Mouse (Mus musculus) activated CD4-positive, CD25-positive, alpha-beta regulatory T cell, adult 4 months (primary cell): ENCODE data around the gene Igsf21. TPM values are rescaled to one million over a fixed set of nuclear protein-coding genes. Genes with fewer than 3 reads are reported as not detected.

Experiments
- ATAC-seq: one replicate; pipeline ENCODE4 v1.8.0; 2017
- polyA plus RNA-seq, 2 experiments: library from polyadenylated mRNA; unstranded; fragments of 100-300 nt; shearing (Covaris generic); gene quantifications; one replicate each; pipeline ENCODE4 v1.2.1; 2017

Igsf21 gene
- polyA plus RNA-seq, 2 experiments from 2014 or later: not detected

DNA sequence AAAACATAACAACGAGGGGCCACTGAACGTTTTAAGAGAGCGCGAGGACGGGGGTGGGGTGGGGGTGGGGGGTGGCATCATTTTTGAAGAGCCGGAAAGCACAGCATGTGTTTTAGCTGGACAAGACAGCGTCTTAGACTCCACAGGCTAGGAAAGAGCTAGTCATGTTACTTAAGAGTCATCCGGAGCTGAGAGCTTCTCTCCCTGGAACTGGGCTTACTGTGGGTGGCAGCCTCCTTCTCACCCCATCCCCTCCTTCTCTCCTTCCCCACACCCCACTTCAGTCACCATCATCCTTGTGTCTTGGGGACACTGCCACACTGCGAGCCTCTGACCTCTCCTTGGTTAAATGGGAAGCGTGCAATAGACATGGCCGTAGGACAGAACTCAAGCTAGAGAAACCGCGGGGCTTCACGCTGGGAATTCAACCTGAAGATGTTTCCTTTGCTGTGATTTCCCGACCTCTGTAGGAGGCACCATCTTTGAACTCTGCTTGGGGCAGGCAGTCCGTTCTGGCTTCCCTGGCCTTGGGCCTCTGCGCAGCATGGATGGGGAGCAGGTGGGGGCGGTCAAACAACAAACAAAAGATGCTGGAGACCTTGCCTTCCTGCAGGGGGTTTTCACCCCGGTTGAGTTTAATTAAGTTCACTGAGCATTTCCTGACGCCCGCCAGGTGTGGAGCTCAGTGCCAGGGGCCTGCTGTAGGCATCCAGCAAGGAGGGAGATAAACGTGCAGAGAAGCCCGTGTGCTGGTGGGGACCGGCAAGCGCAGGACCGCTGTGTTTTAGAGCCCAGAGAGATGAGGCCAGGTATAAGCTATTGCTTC, 207.8 kb downstream of the Igsf21 start:
- ATAC-seq: no peak

DNA sequence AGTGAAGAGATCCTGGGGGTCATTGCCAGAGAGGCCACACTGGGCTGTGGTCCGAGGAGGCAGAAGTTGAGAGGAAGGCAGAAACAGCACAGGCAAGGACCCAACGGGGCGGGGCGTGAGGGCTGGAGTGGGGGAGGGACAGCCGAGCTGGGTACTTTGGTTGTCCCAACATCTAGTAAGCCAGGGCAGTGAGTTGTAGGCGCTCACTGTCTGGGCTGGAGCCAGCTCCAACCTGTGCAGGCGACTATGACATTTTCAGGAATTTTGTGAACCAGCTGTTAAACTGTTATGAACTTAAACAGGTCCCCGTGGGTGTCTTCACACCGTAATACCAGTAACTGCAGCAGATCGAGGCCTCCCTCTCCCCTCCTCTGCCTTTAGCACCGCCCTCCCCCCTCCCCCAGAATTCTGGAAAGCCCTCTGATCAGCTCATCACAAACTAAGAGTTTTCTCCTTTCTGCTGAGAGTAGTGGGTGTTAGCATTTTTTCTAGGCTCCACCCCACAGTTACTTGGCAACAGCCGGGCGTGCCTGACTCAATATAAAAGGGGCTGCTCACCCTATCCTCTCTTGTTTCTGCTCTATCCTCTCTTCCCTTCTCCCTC, 208.7 kb downstream of the Igsf21 start:
- no peak for ATAC-seq

DNA sequence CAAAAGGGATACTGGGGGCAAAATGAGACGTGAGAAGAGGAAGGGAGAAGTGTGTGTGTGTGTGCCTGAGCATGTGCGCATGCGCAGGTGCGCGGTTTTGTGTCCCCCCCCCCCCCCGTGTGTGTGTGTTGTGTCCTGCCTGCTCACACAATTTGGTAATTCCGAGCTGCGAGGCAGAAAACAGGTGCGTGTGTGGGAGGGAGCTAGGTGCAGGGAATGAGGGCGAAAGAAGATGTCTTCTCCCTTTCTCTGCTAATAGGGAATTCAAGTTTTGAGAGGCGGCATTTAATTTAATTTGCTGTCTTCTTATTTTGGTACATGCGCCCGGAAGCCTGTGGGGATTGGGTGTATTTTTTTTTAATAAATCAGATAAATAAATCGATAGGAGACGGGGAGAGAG, 211.4 kb downstream of the Igsf21 start:
- ATAC-seq: no peak

DNA sequence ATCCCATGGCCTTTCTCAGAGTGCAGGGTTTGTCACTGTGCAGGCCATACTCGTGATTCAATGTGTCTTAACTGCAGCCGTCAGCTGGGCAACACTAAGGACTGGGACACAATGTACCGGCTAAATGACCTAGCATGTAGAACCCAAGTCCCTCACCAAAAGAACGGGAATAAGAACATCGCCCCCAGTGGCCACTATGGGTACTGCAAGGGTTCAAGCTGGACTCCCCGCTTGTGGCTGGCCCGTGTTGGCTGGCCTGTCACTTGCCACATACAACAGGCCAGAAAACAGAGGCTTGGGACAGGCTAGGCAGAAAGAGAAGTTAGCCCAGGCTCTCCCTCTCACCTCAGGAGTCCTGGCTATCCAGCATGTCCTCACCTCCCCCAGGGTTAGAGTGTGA, 213.2 kb downstream of the Igsf21 start:
- no peak for ATAC-seq

DNA sequence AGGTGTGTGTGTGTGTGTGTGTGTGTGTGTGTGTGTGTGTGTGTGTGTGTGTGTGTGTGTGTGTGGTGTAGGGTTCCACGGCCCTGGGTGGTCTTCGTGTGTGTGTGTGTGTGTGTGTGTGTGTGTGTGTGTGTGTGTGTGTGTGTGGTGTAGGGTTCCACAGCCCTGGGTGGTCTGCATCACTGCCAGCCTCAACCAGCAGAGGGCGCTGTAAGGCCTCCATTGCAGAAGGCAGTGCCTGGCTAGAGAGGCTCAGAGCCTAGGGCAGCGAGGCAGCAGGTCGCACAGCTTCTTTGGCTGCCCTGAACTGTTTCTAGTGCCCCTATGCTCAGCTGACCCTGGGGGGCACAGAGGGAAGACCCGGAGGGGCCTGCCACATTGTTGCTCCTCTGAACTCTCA, 216.2 kb downstream of the Igsf21 start:
- ATAC-seq: no peak

DNA sequence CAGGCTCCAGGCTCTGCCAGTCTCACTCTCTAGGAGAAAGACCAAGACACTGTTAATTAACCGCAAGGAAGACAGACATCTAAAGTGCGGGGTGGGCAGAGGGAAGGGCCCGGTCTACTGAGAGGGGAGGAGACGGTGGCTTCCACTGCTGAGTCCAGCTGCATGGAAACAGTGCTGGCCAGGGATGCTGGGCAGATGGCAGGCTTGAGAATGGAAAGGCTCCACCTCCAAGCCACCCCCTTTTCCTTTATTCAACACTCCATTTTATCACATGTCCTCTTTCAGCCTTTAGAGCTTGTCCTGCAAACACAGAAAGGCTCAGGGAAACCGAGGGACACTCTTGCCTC, 216.6 kb downstream of the Igsf21 start:
- no peak for ATAC-seq

DNA sequence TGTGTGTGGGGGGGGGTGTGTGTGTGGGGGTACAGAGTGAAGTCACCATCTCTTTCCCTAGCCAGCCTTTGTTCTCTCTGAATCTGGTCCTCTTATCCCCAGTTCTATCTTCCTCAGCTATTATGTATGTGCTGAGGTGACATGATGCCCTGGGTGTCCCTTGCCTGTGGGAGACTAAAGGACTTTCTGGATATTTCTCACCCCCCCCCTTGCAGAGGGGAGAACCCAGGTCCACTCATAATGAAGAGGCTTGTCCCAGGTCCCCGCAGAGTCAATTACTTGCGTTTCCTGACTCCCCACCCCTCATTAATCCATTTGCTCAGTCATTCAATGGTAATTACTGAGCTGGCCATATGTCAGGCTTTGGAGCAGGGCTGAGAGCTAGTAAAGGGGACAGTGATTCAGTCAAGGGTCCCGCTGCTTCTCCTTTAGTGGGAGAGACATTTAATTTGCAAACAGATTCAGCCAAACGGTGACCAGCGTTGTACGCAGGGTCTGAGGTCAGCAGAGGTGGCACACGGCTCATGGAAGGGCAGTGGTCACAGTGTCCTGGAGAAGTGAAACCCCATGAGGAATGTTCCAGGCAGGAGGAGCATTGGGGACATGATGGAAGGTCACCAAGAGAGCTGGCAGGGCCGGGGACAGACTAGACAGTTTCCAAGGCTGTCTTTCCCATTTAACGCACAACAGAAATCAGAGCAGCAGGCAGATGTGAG, 217.1 kb downstream of the Igsf21 start:
- no peak for ATAC-seq

DNA sequence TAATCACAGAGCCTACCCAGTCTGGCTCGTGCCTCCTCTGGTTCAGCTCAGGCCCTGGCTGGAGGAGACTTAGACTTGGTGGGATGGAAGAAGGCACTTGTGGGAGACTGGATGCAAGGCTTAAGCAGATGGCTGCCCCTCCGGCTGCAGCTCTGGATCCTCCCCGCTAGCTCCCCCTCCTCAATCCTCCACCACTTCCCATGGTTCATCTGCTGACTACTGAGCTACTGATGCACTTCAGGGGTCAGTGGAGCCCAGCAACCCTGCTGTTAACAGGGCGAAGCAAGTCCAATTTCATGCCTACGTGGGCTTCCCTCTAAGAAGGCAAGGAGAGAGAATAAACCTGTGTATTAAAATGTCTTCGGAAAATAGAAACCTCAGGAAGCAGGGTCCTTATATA, 222.8 kb downstream of the Igsf21 start:
- ATAC-seq: no peak

DNA sequence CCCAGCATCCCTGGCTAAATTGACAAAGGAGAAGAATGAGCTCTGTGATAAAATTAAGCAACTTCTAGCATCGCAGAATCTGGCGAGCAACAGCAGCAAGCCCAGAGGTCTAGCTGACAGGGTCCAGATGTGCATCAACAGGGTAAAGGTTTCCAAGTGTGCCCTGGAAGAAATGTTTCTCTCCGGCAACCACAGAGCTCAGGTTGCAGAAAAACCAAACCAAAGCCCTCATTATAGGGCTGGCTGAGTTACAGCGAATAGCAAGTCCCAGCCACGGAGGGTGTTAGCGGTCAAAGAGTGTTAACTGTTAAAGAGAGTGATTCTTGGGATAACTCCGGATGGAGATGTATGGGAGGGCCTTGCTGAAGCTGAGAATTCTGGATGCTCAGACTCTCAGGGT, 230.7 kb downstream of the Igsf21 start:
- no peak for ATAC-seq

DNA sequence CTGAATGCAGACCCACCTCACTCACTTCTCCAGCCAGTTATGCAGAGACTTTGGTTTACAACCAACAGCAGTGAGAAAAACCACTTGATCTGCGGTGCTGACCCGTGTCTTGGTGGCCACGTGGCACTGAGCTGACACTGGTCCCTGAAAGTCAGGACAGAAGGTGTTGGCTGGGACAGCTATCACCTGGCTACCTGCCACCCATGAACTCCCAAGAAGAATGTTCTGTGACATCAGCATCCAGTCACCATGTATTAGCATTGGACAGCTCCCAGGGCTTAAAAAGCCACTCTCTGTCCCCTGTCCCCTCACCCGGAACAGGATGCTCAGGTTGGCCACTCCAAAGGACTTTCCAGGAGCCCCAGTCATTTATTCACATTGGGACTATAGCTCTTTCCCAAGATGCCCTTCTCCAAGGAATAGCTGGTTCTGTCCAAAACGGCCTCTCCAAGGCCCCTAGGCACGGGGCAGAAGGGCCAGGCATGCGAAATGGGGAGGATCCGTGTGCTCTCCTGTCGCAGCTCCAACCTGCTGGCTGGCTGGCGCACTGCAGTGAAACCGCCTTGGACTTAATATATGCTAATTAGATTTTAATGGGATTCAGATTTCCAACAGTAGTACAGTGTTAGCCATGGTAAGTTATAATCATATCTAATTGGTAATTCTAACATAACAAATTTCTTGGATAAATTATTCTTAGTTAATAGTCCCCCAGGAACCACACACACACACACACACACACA, 235.7 kb downstream of the Igsf21 start:
- ATAC-seq: no peak

DNA sequence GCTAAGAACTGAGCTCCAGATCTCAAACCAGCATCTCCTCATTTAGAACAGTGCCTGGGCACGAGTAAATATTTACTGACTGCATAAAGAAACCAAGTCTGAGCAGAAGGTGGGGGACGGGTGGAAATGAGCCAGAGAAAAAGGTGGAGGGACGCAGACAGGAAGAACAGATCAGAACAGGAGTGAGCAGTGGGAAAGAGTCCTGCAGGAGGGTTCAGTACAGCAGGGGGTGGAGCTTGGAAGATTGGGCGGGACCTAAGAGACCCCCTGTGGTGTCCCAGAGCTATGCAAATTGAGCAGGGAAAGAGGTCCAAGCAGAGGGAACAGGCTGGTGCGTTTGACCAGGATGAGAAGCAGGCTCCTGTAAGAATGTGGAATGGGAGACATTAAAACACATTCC, 241.7 kb downstream of the Igsf21 start:
- no peak for ATAC-seq

DNA sequence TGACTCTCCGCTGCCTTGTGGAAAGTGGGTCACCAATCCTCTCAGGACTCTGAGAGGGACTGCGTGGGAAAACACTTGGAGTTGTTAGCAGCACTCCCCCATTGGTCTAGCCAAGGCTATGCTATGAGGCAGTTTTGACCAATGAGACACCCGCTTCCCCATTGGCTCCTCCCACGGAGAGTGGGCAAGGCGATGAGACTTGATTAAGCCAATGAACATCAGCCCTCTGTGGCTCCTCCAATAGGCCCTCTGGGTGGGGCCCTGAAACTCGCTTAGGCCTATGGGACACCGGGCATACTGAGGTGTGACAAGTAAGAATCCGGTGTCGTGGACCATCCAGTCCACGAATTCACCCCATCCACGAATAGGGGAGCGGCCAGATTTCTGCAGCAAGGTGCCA, 242.4 kb downstream of the Igsf21 start:
- no peak for ATAC-seq

DNA sequence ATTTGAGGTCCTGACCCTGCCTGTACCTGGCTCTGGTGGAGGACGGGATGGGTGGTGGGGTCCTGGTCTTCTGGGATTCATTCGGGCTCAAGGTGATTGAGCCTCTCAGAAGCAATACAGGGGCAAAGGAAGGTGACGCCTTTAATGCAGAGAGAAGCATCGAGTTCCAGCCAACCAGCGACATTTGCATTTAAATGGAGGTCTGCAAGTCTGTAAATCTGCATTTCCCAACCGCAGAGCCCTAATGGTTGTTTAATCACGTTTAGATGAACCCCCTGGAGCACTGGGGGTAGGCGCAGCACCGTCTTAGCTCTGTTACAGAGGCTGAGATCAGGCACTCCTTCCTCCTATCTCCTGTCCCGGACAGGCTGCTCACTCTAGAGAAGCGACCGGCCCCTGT, 244.5 kb downstream of the Igsf21 start:
- ATAC-seq: no peak

DNA sequence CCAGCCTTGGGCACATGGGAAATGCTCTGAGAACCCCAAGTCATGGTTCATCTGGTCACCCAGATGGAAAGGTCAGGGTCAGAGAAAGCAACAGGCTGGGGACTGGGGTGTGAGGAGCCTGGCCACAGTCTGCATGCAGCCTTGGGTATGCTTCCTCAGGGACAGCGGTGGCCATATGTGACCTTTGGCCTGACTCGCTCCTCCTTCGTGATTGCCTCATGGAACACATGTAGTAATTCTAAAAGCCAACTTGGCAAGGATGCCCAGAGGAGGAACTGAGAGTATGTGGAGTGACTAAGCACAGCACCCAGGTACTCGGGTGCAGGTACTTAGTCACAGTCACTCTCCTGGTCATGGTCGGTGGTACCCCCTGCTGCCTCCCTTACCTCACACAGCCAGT, 245.7 kb downstream of the Igsf21 start:
- ATAC-seq: no peak

DNA sequence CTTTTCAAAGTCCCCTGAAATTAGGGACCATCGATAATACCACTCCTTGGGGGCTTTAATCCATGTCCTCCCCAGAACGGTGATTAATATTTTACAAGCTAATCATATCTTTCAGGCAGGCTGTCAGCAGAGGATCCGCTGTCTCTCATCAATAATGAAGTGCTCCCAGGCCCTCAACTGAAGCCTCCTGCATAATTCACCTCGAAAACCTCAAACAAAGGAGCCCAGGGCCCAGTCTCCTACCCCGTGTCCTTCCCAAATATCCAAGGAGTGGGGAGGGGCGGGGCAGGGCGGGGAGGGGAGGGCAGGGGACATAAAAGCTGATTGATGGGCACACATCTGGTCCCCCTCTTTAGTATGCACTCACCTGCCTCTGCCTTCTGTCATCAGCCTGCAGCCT, 247.6 kb downstream of the Igsf21 start:
- no peak for ATAC-seq

DNA sequence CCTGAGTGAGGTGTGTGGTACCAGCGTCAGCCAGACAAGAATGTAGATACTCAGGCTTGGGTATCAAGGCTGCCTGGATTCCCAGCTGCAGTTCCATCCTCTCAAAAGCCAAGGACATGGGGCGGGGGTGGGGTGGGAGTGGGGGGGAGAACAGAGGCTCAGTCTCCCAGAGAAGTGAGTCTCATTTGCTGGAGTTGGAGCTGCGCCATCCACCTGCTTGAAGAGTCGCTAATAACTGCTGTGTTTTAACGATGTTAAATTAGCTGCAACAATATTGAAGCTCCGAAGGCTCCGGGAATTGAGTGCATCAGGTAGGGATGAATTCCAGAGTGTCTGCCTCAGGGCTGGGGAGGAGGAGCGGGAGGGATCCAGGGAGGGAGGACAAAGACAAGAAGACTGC, 250.9 kb downstream of the Igsf21 start:
- ATAC-seq: no peak

DNA sequence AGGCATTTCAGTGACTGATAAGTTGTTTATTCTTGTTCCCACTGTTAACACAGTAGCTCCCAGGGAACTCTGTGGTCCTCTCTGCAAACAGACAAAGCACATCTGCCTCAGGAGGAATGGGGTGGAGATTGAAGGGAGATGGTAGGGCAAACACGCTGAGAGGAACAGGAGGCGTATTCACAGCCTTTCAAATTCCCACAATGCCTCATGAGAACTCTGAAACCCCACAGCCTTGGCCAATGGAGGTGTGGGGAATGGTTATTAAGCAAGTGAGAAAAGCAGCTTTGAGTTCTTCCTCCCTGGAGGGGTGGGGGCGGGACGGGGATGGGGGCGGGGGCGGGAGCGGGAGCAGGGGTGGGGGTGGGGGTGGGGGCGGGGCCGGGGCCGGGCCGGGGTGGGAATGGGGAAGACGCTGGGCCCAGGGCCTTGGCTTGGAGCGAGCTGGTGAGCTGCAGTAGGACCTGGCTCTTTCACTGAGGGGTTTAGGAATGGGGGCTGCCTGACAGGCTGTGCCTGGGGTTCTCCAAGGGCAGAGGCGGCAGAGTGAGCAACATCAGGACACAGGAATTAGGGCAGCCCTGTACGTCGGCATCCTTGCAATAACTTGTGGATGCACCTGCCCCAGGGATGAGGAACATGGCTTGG, 253.4 kb downstream of the Igsf21 start:
- no peak for ATAC-seq

DNA sequence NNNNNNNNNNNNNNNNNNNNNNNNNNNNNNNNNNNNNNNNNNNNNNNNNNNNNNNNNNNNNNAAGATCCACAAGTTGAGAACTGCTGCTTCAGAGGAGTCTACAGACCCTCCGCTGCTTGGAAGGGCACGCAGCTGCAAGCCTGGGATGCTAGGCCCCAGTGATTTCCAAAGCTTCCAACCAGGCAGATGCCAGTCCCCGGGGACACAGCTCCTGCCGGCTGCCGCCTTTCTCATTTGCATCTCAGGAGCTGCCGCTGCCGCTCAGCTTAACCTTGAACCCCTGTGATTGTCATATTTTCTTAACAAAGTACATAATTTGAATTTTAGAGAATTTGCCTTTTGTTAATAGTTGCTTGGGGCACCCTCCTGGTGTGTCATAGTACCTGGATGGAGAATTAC, 259.7 kb downstream of the Igsf21 start:
- ATAC-seq: no peak

DNA sequence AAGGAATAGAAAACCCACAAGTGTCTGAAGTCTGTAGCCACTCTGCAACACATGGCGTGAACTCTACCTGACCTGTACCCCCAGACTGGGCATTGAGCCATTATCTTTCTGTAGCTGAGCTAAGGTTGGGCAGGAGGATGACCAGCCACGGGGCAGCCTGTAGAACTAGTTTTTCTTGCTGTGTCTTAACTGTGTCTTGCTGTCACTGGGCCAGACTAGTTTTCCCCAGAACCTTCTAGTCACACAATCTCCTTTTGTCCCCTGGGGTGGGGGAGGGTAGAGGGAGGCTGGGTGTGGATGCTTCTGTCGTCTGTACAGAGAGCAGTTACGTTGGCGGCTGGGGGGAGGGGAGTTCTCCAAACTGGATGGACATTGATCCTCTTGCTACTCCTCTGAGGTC, 267.9 kb downstream of the Igsf21 start:
- no peak for ATAC-seq

DNA sequence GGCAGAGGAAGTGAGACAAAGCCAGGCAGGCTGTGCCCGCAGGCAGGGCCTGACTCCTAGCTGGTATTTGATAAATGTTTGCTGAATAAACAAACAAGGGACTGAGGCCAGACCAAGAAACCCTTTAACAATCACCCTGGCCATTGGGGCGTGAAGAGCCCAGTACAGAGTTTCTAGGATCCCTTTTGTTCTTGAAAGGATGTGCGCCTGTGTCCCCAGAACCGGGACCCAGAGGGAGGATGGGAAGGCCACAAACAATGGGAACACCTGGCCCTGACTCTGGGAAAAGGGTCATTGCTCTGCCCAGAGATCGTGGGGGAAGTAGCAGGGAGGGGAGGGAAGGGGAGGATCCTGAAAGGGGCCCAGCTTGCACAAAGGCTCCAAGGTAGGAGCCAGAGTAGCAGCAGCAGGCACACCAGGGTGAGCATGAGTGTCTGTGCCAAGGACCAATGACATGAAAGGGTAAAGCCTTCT, 269.2 kb downstream of the Igsf21 start:
- no peak for ATAC-seq
